Mouse (Mus musculus): ENCODE measurements around the gene Wasl. TPM values are rescaled to one million over a fixed set of nuclear protein-coding genes. Genes with fewer than 3 reads are reported as not detected.

Wasl gene
- polyA plus RNA-seq, 1 experiment, result 198 TPM

- TF ChIP-seq POLR2A (IDR thresholded peaks at IDR 0.05; ENCODE audit: low read depth, low read length) (no peak), CTCF (IDR thresholded peaks at IDR 0.05; ENCODE audit: extremely low read depth, insufficient read length, insufficient replicate concordance, low read depth, low read length) (no peak)
- Histone ChIP-seq H3K27ac (ENCODE audit: insufficient read depth, low read depth, low read length) (no peak overlapping the region), H3K4me3 (ENCODE audit: low read depth, low read length) (no peak overlapping the region), H3K27me3 (ENCODE audit: control insufficient read depth, insufficient read depth, low read length) (no peaks in the 10 kb centered on the region), H3K36me3 (ENCODE audit: control insufficient read depth, insufficient read depth, low read length) (no peaks in the 10 kb centered on the region), H3K4me1 (ENCODE audit: control insufficient read depth, insufficient read depth, insufficient read length, low read length) (no peaks in the 10 kb centered on the region)
- 45% methylated on average over 10 of the region's 10 CpGs for WGBS
Measured at GRCm38 (mm10) chr6:24585431-24586310, 79.1 kb downstream of the Wasl start.

- no peaks in the 10 kb centered on the region for H3K36me3 ChIP-seq (ENCODE audit: control insufficient read depth, insufficient read depth, low read length)
- no peaks in the 10 kb centered on the region for H3K27me3 ChIP-seq (ENCODE audit: control insufficient read depth, insufficient read depth, low read length)
- no peak overlapping the region for H3K27ac ChIP-seq (ENCODE audit: insufficient read depth, low read depth, low read length)
- 76% methylated on average over 3 of the region's 3 CpGs for WGBS
- no peak for TF ChIP-seq CTCF (IDR thresholded peaks at IDR 0.05; ENCODE audit: extremely low read depth, insufficient read length, insufficient replicate concordance, low read depth, low read length)
- TF ChIP-seq POLR2A (IDR thresholded peaks at IDR 0.05; ENCODE audit: low read depth, low read length), result no peak
- H3K4me1 ChIP-seq (ENCODE audit: control insufficient read depth, insufficient read depth, insufficient read length, low read length), result no peaks in the 10 kb centered on the region
- H3K4me3 ChIP-seq (ENCODE audit: low read depth, low read length), result no peak overlapping the region
Measured at GRCm38 (mm10) chr6:24583456-24583855, 81.4 kb downstream of the Wasl start.

- no peak overlapping the region for H3K27ac ChIP-seq (ENCODE audit: insufficient read depth, low read depth, low read length)
- no peaks in the 10 kb centered on the region for H3K36me3 ChIP-seq (ENCODE audit: control insufficient read depth, insufficient read depth, low read length)
- H3K4me3 ChIP-seq (ENCODE audit: low read depth, low read length), result no peak overlapping the region
- H3K27me3 ChIP-seq (ENCODE audit: control insufficient read depth, insufficient read depth, low read length), result no peaks in the 10 kb centered on the region
- no peak for TF ChIP-seq CTCF (IDR thresholded peaks at IDR 0.05; ENCODE audit: extremely low read depth, insufficient read length, insufficient replicate concordance, low read depth, low read length)
- TF ChIP-seq POLR2A (IDR thresholded peaks at IDR 0.05; ENCODE audit: low read depth, low read length), result no peak
- no peaks in the 10 kb centered on the region for H3K4me1 ChIP-seq (ENCODE audit: control insufficient read depth, insufficient read depth, insufficient read length, low read length)
Measured at GRCm38 (mm10) chr6:24573319-24573718, 91.5 kb downstream of the Wasl start.

GRCm38 (mm10) chr6:24572431-24572830 lies 92.4 kb downstream of the Wasl start:
- H3K27ac ChIP-seq (ENCODE audit: insufficient read depth, low read depth, low read length), result no peak overlapping the region
- no peak overlapping the region for H3K4me3 ChIP-seq (ENCODE audit: low read depth, low read length)
- no peaks in the 10 kb centered on the region for H3K4me1 ChIP-seq (ENCODE audit: control insufficient read depth, insufficient read depth, insufficient read length, low read length)
- WGBS, result 89% methylated on average over 14 of the region's 14 CpGs
- H3K27me3 ChIP-seq (ENCODE audit: control insufficient read depth, insufficient read depth, low read length), result no peaks in the 10 kb centered on the region
- H3K36me3 ChIP-seq (ENCODE audit: control insufficient read depth, insufficient read depth, low read length), result no peaks in the 10 kb centered on the region
- no peak for TF ChIP-seq POLR2A (IDR thresholded peaks at IDR 0.05; ENCODE audit: low read depth, low read length)
- no peak for TF ChIP-seq CTCF (IDR thresholded peaks at IDR 0.05; ENCODE audit: extremely low read depth, insufficient read length, insufficient replicate concordance, low read depth, low read length)

GRCm38 (mm10) chr6:24571126-24571525 lies 93.7 kb downstream of the Wasl start:
- Histone ChIP-seq H3K36me3 (ENCODE audit: control insufficient read depth, insufficient read depth, low read length) (no peaks in the 10 kb centered on the region), H3K27me3 (ENCODE audit: control insufficient read depth, insufficient read depth, low read length) (no peaks in the 10 kb centered on the region), H3K4me1 (ENCODE audit: control insufficient read depth, insufficient read depth, insufficient read length, low read length) (no peaks in the 10 kb centered on the region), H3K4me3 (ENCODE audit: low read depth, low read length) (no peak overlapping the region), H3K27ac (ENCODE audit: insufficient read depth, low read depth, low read length) (no peak overlapping the region)
- TF ChIP-seq POLR2A (IDR thresholded peaks at IDR 0.05; ENCODE audit: low read depth, low read length) (no peak), CTCF (IDR thresholded peaks at IDR 0.05; ENCODE audit: extremely low read depth, insufficient read length, insufficient replicate concordance, low read depth, low read length) (no peak)
- WGBS, result 69% methylated on average over 6 of the region's 6 CpGs

GRCm38 (mm10) chr6:24570278-24570677 lies 94.5 kb downstream of the Wasl start:
- no peak for TF ChIP-seq POLR2A (IDR thresholded peaks at IDR 0.05; ENCODE audit: low read depth, low read length)
- TF ChIP-seq CTCF (IDR thresholded peaks at IDR 0.05; ENCODE audit: extremely low read depth, insufficient read length, insufficient replicate concordance, low read depth, low read length), result no peak
- H3K27ac ChIP-seq (ENCODE audit: insufficient read depth, low read depth, low read length), result no peak overlapping the region
- WGBS, result 71% methylated on average over 11 of the region's 11 CpGs
- no peaks in the 10 kb centered on the region for H3K4me1 ChIP-seq (ENCODE audit: control insufficient read depth, insufficient read depth, insufficient read length, low read length)
- no peaks in the 10 kb centered on the region for H3K27me3 ChIP-seq (ENCODE audit: control insufficient read depth, insufficient read depth, low read length)
- H3K36me3 ChIP-seq (ENCODE audit: control insufficient read depth, insufficient read depth, low read length), result no peaks in the 10 kb centered on the region
- no peak overlapping the region for H3K4me3 ChIP-seq (ENCODE audit: low read depth, low read length)

GRCm38 (mm10) chr6:24569711-24570110 lies 95.1 kb downstream of the Wasl start:
- TF ChIP-seq CTCF (IDR thresholded peaks at IDR 0.05; ENCODE audit: extremely low read depth, insufficient read length, insufficient replicate concordance, low read depth, low read length) (no peak), POLR2A (IDR thresholded peaks at IDR 0.05; ENCODE audit: low read depth, low read length) (no peak)
- Histone ChIP-seq H3K27ac (ENCODE audit: insufficient read depth, low read depth, low read length) (no peak overlapping the region), H3K4me1 (ENCODE audit: control insufficient read depth, insufficient read depth, insufficient read length, low read length) (no peaks in the 10 kb centered on the region), H3K4me3 (ENCODE audit: low read depth, low read length) (no peak overlapping the region), H3K27me3 (ENCODE audit: control insufficient read depth, insufficient read depth, low read length) (no peaks in the 10 kb centered on the region), H3K36me3 (ENCODE audit: control insufficient read depth, insufficient read depth, low read length) (no peaks in the 10 kb centered on the region)
- WGBS, result 55% methylated on average over 1 of the region's 1 CpGs

Measured in small intestine, adult 2 months (tissue).